Mouse (Mus musculus) spleen, adult 12 weeks (tissue): ENCODE results near the gene Gm10134.
"Not testable (repeated sequence)": the region's sequence is repeated elsewhere in the genome, so short reads cannot be mapped to it uniquely, and the experiment has no call there.

Experiments used
- DNase-seq: peaks from one replicate; pipeline ENCODE4 v3.0.0; 2022; ENCODE audit warnings: low spot score

The Gm10134 gene

DNA sequence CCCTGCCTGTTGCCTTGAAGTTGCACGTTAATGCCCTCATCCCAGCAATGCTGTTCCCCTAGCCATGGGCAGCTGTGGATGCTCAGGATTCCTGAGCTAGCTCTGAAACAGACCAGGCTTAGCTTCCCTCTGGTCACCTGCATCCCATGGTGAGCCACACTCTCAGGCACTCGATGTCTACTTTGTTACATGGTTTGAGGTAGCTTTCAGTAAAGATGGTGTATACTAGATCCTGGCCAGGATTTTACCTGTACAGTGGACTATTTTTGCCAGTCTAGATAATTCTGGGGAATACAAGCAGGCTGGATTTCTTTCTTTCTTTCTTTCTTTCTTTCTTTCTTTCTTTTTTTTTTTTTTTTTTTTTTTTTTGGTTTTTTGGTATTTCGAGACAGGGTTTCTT is at the start of gene Gm10134:
Gm10134 (plus strand) TSS at position 301 of the 400 bp plus-strand sequence.
- DNase-seq, result no peak

- no peak for DNase-seq
These were observed 49.3 kb upstream of the Gm10134 start for GRCm38 (mm10) chr2:28456616-28457015.

- DNase-seq, result peak; percentile 33
These were observed 42.0 kb upstream of the Gm10134 start for GRCm38 (mm10) chr2:28463919-28464318.

DNA sequence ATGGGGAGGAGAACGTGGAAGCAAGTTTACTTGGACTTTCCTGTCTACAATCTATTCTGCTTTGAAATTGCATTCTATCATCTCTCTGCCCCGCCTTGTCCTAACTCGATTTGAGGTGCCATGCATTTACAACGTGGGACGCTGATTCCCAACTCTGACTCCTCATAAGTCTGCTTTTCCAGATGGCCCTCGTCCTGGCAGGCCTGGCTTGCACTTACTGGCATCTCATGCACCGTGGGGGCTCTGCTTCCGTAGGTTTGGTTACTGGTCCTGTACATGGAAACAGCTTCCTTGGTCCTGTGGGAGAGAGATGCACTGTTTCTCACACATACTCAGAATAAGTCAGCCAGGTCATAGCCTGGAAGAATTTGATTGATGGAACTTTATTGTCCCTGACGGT is 41.0 kb upstream of the Gm10134 start:
- no peak for DNase-seq

GRCm38 (mm10) chr2:28465836-28466518 is 39.9 kb upstream of the Gm10134 start, which contains the start of gene 1700007K13Rik:
Gene 1700007K13Rik, minus strand, starts transcription at chr2:28466332.
- no peak for DNase-seq

DNA sequence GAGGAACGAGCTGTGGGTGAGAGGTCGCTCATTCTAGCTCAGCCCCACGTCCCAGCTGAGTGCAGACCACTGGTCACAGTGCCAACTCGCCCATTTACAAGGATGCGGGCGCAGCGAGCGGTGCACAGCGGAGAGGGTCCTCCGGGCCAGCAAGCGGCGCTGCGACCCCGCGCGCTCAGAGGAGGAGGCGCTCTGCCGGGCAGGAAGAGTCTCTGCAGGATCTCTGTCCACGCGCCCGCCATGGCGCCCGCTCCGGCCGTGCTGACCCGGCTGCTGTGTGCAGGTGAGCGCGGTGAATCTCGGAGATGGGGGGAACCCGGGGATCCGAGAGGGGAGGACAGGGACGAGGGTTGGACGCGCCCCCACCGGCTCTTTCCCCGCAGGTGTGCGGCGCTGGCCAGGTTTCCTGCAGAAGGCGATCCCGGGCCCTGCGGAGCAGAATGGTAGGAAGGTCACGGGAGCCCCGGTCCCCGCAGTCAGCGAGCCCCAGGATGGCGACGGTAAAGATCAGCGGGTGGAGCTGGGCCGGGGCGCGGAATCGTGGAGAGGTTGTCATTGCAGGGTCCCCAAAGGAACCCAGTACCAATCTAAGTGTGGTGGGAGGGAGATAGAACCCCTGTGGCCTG is 37.9 kb upstream of the Gm10134 start, which contains the start of gene Mrps2:
Mrps2 (plus strand) TSS at position 207 of the 626 bp plus-strand sequence.
- peak; percentile 66 for DNase-seq

DNA sequence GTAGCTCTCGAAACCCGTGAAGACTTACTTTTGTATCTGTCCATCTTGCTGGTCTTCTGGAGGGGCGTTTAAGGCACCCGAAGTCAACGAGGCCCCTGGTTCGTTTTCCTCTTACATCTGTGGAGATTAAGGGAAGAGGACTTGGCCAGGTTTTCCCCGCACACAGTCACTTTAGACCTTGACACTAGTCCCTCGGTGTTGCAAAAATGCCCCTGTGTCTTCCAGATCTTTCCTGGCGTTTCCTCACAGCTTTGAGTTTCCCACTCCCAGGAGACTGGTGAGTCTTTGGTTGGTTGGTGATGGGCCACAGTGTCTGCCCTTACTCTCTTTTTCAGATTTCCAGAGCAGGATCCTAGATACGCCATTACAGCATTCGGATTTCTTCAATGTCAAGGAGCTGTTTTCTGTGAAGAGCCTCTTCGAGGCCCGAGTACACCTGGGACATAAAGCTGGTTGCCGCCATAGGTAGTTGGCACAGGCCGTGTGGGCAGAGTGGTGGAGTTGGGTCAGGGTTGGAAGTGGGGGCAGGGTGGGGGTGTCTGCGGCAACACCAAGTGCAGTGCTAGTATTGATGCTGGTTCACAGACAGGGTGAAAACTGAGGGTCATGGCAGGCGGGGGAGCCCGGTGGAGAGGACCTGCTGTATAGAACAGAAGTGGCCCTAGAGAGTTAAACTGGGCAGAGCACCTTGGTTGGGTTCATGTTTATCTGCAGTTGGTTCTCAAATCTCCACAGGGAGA is 37.2 kb upstream of the Gm10134 start:
- no peak for DNase-seq

GRCm38 (mm10) chr2:28469461-28469860 is 36.4 kb upstream of the Gm10134 start:
- DNase-seq, result no peak

- no peak for DNase-seq
These were observed 35.3 kb upstream of the Gm10134 start for GRCm38 (mm10) chr2:28470591-28470990.

DNA sequence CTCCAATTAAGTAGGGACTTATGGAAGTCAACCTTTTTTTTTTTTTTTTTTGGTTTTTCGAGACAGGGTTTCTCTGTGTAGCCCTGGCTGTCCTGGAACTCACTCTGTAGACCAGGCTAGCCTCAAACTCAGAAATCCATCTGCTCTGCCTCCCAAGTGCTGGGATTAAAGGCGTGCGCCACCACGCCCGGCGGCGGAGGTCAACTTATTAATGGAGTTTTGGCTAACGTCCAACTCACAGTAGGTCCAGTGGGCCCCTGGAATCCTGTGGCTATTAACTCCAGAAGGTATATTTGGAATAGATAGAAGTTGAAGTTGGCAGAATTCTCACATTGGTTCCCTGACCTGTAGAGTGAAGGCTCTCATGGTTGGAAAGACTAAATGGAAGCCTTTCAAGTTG is 33.9 kb upstream of the Gm10134 start:
- not testable (repeated sequence) for DNase-seq

- not testable (repeated sequence) for DNase-seq
These were observed 27.9 kb upstream of the Gm10134 start for GRCm38 (mm10) chr2:28477993-28478392.

DNA sequence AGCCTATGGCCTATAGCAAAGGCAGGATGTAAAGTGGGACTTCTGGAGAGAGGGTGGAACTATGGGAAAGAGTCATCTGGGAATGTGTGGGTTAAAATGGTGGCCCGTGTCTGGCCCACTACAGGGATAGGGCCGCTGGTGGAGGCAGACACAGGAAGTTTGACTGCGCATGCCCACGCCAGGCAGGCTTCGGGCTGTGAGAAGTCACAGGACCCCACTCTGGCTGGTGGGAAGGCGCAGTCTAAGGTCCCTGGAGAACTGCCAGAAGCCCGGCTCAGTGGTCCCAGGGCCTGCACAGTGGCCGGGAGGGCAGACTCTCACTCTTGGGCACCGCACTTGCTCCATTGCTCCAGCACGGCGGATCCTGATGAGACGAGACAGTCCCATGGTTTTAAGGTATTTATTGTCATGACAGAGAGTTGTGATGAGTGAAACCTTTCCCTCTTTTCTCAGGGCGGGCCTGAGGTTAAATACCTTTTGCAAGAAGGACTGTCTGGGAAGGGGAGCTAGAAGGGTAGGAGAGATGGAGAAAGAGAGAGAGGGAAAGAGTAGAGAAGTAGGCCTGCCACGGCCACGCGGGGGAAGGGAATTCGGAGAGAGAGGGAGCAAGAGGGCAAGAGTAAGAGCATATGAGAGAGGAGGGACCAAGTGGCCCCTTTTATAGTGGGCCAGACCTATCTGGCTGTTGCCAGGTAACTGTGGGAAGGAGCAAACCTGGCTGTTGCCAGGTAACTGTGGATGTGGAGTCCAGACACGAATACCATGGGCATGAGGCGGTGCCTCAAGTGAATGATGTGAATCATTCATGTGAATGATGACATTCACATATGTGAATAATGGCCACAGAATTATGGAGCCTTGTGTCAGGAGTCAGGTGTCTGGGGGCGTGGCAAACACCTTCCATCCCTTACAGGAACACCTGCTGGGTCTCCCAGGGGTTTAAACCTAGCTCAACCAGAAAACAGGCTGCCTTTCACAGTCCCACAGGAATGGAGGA is 26.4 kb upstream of the Gm10134 start:
- no peak for DNase-seq

GRCm38 (mm10) chr2:28483861-28484260 is 22.0 kb upstream of the Gm10134 start:
- DNase-seq, result no peak

GRCm38 (mm10) chr2:28494521-28494920 is 11.4 kb upstream of the Gm10134 start:
- DNase-seq, result no peak

- DNase-seq, result no peak
These were observed 10.6 kb upstream of the Gm10134 start for GRCm38 (mm10) chr2:28495207-28495756.

DNA sequence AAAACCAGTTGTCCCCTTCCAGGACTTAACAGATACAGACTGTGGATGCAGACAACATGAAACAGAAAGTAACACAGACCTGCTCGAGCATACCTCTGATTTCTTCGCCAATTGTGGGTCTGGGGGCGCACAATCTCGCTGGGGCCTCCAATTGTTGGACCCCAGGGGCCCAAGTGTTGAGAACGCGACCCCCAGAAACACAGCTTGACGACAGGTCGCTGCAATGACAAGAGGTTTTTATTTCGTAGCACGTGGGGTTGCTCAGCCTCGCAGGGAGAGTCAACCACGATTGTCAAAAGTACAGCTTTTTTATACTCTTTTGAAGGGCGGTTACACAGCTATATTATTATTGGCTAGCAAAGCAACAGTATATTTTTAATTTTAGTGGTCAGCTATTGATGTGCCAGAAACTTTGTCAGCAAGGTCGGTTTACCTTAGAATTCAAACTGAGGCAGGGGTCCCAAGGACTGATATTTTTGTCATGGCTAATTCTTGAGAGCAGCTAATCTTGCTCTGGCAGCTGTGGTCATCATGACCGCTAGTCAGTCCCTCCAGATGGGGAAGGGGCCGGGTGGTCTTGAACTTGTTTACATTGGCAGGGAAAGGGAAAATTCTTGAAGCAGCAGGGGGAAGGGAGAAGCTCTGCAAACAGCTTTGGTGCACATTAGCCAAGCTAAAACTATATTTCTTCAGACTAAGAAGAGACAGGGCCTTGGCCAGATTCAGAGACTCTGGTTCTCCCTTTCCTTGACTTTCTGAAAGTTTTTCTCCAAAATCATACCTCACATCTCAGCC is 9.9 kb upstream of the Gm10134 start:
- DNase-seq, result no peak

DNA sequence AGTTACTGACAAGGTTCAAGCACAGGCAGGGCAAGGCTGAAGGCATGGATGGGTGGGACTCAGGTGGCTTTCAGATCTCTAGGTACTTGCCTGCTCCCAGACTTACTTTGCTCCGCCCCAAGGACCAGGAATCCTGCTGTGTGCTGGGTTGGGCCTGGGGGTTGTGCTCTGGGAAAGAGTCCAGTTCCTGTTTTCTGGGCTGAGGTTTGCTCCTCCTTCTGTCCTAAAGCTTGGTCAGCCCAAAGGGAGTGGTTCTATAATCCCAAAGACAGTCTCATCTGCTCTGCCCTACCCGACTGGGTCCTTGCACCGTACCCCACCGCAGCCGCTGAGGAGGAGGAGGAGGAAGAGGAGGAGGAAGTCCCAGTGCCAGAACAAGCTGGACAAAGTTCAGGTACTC is 9.2 kb upstream of the Gm10134 start, which contains the start of gene Gbgt1:
Gbgt1 (plus strand) TSS at position 221 of the 400 bp plus-strand sequence.
- no peak for DNase-seq

DNA sequence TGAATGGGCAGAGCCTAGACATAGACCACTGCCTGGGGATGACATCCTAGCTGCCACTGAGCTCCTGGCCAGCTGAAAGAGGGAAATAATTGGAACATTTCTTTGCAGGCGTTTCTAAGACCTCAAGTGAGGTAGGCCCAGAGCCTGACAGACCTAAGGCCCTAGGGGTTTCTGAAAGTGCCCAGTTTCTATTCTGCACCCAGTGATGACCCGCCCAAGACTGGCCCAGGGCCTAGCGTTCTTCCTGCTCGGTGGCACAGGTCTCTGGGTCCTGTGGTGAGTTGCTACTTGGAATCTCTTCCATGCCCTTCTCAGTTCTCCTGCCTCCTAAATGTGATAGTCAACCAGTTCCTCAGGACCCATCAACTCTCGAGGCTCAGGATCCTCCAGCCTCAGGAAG is 8.3 kb upstream of the Gm10134 start:
- no peak for DNase-seq

DNA sequence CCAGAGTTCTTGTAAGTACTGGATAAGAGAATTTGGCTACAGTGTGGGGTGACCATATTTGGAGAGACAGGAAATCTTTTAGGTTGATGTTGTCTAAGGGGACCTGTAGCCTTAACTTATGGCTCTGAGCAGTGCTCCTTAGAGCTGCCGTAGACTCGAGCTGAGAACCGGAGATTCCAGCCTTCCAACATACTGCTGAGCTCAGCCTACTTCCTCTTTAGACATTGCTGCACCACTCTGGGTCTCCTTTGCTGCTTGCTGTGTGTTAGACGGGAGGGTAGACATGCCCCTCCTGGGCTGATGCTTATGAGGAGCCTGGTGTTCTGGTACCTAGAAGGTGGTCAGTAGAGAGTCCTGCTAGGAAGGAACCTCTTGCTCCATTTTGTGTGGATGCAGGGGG is 7.5 kb upstream of the Gm10134 start:
- no peak for DNase-seq

- no peak for DNase-seq
These were observed 2.9 kb upstream of the Gm10134 start for GRCm38 (mm10) chr2:28502987-28503386.
